Mouse (Mus musculus): ENCODE results near the gene Marc1. TPM values are rescaled to one million over a fixed set of nuclear protein-coding genes. Genes with fewer than 3 reads are reported as not detected.
A peak's percentile ranks its signal among the peaks of the same experiment; 100 is the strongest.

The Marc1 gene
- polyA plus RNA-seq, 1 experiment from 2014 or later, result 0.26 TPM

DNA sequence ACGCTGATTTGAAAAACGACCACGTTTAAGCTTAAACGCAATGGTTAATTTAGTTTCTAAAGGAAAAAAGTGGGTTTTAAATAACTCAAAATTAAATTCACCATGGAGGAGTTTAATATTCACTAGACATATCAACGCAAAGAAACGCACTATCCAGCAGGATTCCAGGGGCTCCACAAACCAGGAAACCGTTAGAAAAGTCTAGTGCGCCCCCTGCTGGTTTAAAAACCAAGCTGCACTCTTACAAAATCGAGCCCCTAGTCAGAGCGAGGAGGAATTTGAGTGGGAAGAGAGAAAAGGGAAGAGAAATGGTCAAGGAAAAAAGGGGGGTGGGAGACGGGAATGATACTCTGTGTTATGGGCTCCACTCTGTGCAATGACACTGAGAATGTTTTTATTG lies 14.0 kb upstream of the Marc1 start:
- Histone ChIP-seq H3K4me1 (ENCODE audit: insufficient read depth, low read length) (peaks cover 8% of the 10 kb centered on the region), H3K4me3 (ENCODE audit: low read length) (no peak overlapping the region), H3K9me3 (ENCODE audit: low read length) (no peaks in the 10 kb centered on the region), H3K9ac (replicated peaks; ENCODE audit: low read length) (no peak overlapping the region), H3K27me3 (ENCODE audit: insufficient read depth, low read length) (no peaks in the 10 kb centered on the region), H3K36me3 (ENCODE audit: insufficient read depth, low read length) (peaks cover 17% of the 10 kb centered on the region), H3K27ac (ENCODE audit: low read length) (no peak overlapping the region), H3K4me2 (replicated peaks; ENCODE audit: low read depth, low read length) (peak overlapping the region; percentile 20; the same call in 1 of the 2 replicates)
- 25% methylated on average over 11 of the region's 11 CpGs for WGBS
- 0 out of 2 replicates have a peak, but pooled peaks have one; percentile 39 for ATAC-seq (ENCODE audit: low FRiP score, low TSS enrichment)

- Histone ChIP-seq H3K9me3 (ENCODE audit: low read length) (no peaks in the 10 kb centered on the region), H3K36me3 (ENCODE audit: insufficient read depth, low read length) (peaks cover 18% of the 10 kb centered on the region), H3K4me1 (ENCODE audit: insufficient read depth, low read length) (peaks cover 8% of the 10 kb centered on the region), H3K4me2 (replicated peaks; ENCODE audit: low read depth, low read length) (peak overlapping the region; percentile 20; the same call in 1 of the 2 replicates), H3K4me3 (ENCODE audit: low read length) (no peak overlapping the region), H3K9ac (replicated peaks; ENCODE audit: low read length) (no peak overlapping the region; the same call in 1 of the 2 replicates), H3K27ac (ENCODE audit: low read length) (no peak overlapping the region), H3K27me3 (ENCODE audit: insufficient read depth, low read length) (no peaks in the 10 kb centered on the region)
- peak; percentile 95 for ATAC-seq (ENCODE audit: low FRiP score, low TSS enrichment)
- WGBS, result 2% methylated on average over 12 of the region's 12 CpGs
These were observed 13.3 kb upstream of the Marc1 start for GRCm38 (mm10) chr1:184824439-184824851.

- no peak for ATAC-seq (ENCODE audit: low FRiP score, low TSS enrichment)
- peaks cover 8% of the 10 kb centered on the region for H3K4me1 ChIP-seq (ENCODE audit: insufficient read depth, low read length)
- H3K4me2 ChIP-seq (replicated peaks; ENCODE audit: low read depth, low read length), result peak overlapping the region; percentile 28; the same call in 1 of the 2 replicates
- H3K9ac ChIP-seq (replicated peaks; ENCODE audit: low read length), result no peak overlapping the region
- peaks cover 30% of the 10 kb centered on the region for H3K36me3 ChIP-seq (ENCODE audit: insufficient read depth, low read length)
- 20% methylated on average over 11 of the region's 11 CpGs for WGBS
- no peak overlapping the region for H3K4me3 ChIP-seq (ENCODE audit: low read length)
- no peaks in the 10 kb centered on the region for H3K9me3 ChIP-seq (ENCODE audit: low read length)
- H3K27ac ChIP-seq (ENCODE audit: low read length), result no peak overlapping the region
- H3K27me3 ChIP-seq (ENCODE audit: insufficient read depth, low read length), result no peaks in the 10 kb centered on the region
These were observed 11.6 kb upstream of the Marc1 start for GRCm38 (mm10) chr1:184822678-184823077.

DNA sequence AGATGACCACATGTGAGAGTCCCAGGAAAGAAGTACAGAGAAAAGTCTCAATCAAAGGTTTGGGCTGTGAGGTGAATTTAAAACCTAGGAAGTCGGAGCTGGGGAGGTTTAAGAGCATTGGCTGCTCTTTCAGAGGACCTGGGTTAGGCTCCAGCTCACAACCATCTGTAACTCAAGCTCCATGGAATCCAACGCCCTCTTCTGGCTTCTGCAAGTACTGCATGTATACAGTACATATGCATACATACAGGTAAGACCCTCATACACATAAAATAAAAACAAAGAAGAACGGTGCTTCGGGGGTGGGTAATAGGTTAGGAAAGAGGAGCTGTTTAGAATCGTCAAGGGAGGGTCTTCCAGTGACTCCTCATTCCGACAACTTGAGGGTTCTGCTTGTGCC lies 6.7 kb upstream of the Marc1 start:
- H3K4me3 ChIP-seq (ENCODE audit: low read length), result no peak overlapping the region
- no peak overlapping the region for H3K4me2 ChIP-seq (replicated peaks; ENCODE audit: low read depth, low read length)
- no peaks in the 10 kb centered on the region for H3K4me1 ChIP-seq (ENCODE audit: insufficient read depth, low read length)
- peaks cover 48% of the 10 kb centered on the region for H3K36me3 ChIP-seq (ENCODE audit: insufficient read depth, low read length)
- H3K27ac ChIP-seq (ENCODE audit: low read length), result no peak overlapping the region
- H3K9me3 ChIP-seq (ENCODE audit: low read length), result no peaks in the 10 kb centered on the region
- no peak overlapping the region for H3K9ac ChIP-seq (replicated peaks; ENCODE audit: low read length)
- no peaks in the 10 kb centered on the region for H3K27me3 ChIP-seq (ENCODE audit: insufficient read depth, low read length)
- WGBS, result 81% methylated on average over 6 of the region's 6 CpGs
- no peak for ATAC-seq (ENCODE audit: low FRiP score, low TSS enrichment)

GRCm38 (mm10) chr1:184811716-184812250 lies 670 bp upstream of the Marc1 start:
- Histone ChIP-seq H3K36me3 (ENCODE audit: insufficient read depth, low read length) (peaks cover 16% of the 10 kb centered on the region), H3K9ac (replicated peaks; ENCODE audit: low read length) (no peak overlapping the region), H3K4me1 (ENCODE audit: insufficient read depth, low read length) (peaks cover 20% of the 10 kb centered on the region), H3K9me3 (ENCODE audit: low read length) (no peaks in the 10 kb centered on the region), H3K4me2 (replicated peaks; ENCODE audit: low read depth, low read length) (no peak overlapping the region), H3K27me3 (ENCODE audit: insufficient read depth, low read length) (peaks cover 9% of the 10 kb centered on the region), H3K4me3 (ENCODE audit: low read length) (no peak overlapping the region), H3K27ac (ENCODE audit: low read length) (no peak overlapping the region)
- no peak for ATAC-seq (ENCODE audit: low FRiP score, low TSS enrichment)
- 70% methylated on average over 8 of the region's 8 CpGs for WGBS

DNA sequence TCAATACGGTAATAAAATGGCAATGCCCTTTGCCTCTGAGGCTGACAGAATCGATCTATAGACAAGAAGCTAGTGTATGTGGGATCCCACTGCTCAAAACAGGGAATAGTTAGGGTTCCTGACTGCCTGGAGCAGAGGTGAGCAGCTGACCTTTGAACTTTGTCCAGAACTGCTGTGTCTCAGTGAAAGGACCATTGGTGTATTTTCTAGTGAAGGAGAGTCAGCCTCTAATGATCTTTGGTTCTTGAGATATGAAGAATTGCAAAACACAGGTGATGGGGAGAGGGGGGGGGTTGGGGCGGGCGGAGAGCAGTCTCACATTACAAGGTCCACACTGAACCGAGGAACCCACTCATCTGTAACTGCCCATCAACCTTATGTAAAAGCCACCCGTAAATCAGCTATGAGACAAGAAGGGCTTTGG lies 1.5 kb downstream of the Marc1 start:
- H3K4me1 ChIP-seq (ENCODE audit: insufficient read depth, low read length), result peaks cover 20% of the 10 kb centered on the region

DNA sequence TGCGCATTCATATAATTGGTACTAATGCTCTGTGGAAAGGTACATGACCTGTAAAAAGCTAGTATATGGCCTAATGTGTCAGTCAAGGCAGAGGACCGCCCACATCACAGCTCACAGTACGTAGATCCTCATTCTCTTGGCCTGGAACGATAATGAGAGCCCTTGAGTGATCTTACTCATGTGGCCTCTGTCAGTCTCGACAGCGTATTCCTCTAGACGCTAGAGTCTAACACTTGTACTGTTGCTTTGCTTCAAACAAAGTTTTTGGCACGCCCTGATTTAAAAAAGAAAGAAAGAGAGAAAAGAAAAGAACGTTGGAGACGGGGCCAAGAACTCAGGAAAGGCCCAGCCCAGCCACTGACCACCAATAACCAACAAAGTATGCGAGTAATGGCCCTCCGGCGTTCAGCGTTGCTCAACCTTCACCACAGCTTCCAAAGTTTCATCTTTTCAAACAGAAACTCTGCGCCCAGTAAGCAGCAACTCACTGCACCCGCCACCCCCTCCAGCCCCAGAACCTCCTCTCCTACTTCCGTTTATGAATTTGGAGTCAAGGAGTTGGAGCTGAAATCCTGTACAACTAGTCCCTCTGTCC lies 2.6 kb downstream of the Marc1 start:
- Histone ChIP-seq H3K27me3 (ENCODE audit: insufficient read depth, low read length) (peaks cover 9% of the 10 kb centered on the region), H3K36me3 (ENCODE audit: insufficient read depth, low read length) (peaks cover 7% of the 10 kb centered on the region), H3K9ac (replicated peaks; ENCODE audit: low read length) (no peak overlapping the region), H3K4me1 (ENCODE audit: insufficient read depth, low read length) (peaks cover 20% of the 10 kb centered on the region), H3K4me2 (replicated peaks; ENCODE audit: low read depth, low read length) (no peak overlapping the region), H3K9me3 (ENCODE audit: low read length) (no peaks in the 10 kb centered on the region), H3K4me3 (ENCODE audit: low read length) (no peak overlapping the region), H3K27ac (ENCODE audit: low read length) (no peak overlapping the region)
- WGBS, result 86% methylated on average over 17 of the region's 17 CpGs
- no peak for ATAC-seq (ENCODE audit: low FRiP score, low TSS enrichment)

More for the DNA sequence above, 1.5 kb downstream of the Marc1 start:
- no peak overlapping the region for H3K4me3 ChIP-seq (ENCODE audit: low read length)
- no peak overlapping the region for H3K27ac ChIP-seq (ENCODE audit: low read length)
- ATAC-seq (ENCODE audit: low FRiP score, low TSS enrichment), result peak; percentile 46; the same call in 1 of the 2 replicates
- WGBS, result 41% methylated on average over 6 of the region's 6 CpGs
- peaks cover 9% of the 10 kb centered on the region for H3K27me3 ChIP-seq (ENCODE audit: insufficient read depth, low read length)
- no peaks in the 10 kb centered on the region for H3K9me3 ChIP-seq (ENCODE audit: low read length)
- no peak overlapping the region for H3K4me2 ChIP-seq (replicated peaks; ENCODE audit: low read depth, low read length)
- H3K36me3 ChIP-seq (ENCODE audit: insufficient read depth, low read length), result peaks cover 9% of the 10 kb centered on the region
- H3K9ac ChIP-seq (replicated peaks; ENCODE audit: low read length), result no peak overlapping the region

- WGBS, result 64% methylated on average over 15 of the region's 15 CpGs
- peaks cover 9% of the 10 kb centered on the region for H3K27me3 ChIP-seq (ENCODE audit: insufficient read depth, low read length)
- ATAC-seq (ENCODE audit: low FRiP score, low TSS enrichment), result no peak
- no peaks in the 10 kb centered on the region for H3K9me3 ChIP-seq (ENCODE audit: low read length)
- H3K36me3 ChIP-seq (ENCODE audit: insufficient read depth, low read length), result peaks cover 1% of the 10 kb centered on the region; the same call in 1 of the 2 replicates
- no peak overlapping the region for H3K9ac ChIP-seq (replicated peaks; ENCODE audit: low read length)
- H3K27ac ChIP-seq (ENCODE audit: low read length), result no peak overlapping the region
- H3K4me2 ChIP-seq (replicated peaks; ENCODE audit: low read depth, low read length), result no peak overlapping the region
- peaks cover 20% of the 10 kb centered on the region for H3K4me1 ChIP-seq (ENCODE audit: insufficient read depth, low read length)
- no peak overlapping the region for H3K4me3 ChIP-seq (ENCODE audit: low read length)
These were observed 3.3 kb downstream of the Marc1 start for GRCm38 (mm10) chr1:184807627-184808417.

DNA sequence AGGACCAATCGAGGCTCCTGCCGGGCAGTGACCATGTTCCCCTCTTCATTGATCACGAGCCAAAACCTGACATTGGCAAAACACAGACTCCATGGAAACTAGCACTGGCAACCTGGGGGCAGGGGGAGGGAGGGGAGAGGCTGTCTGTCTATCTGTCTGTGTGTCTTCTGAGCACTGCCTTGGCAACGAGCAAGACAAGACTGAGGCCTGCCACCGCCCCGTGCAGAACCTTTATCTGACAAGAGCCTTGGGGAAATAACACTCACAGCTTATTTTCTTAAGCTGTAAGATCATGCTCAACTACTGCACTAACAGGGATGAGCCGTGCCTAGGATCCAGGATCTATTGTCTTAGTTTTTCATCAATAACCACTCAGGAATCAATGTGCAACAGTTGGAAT lies 4.0 kb downstream of the Marc1 start:
- 82% methylated on average over 7 of the region's 7 CpGs for WGBS
- ATAC-seq (ENCODE audit: low FRiP score, low TSS enrichment), result no peak

More for the DNA sequence above, 4.0 kb downstream of the Marc1 start:
- H3K4me2 ChIP-seq (replicated peaks; ENCODE audit: low read depth, low read length), result no peak overlapping the region
- no peaks in the 10 kb centered on the region for H3K36me3 ChIP-seq (ENCODE audit: insufficient read depth, low read length)
- H3K27me3 ChIP-seq (ENCODE audit: insufficient read depth, low read length), result peaks cover 9% of the 10 kb centered on the region
- no peak overlapping the region for H3K27ac ChIP-seq (ENCODE audit: low read length)
- no peaks in the 10 kb centered on the region for H3K9me3 ChIP-seq (ENCODE audit: low read length)
- no peak overlapping the region for H3K4me3 ChIP-seq (ENCODE audit: low read length)
- H3K4me1 ChIP-seq (ENCODE audit: insufficient read depth, low read length), result peaks cover 20% of the 10 kb centered on the region
- no peak overlapping the region for H3K9ac ChIP-seq (replicated peaks; ENCODE audit: low read length)

All from kidney, embryonic 16.5 days (tissue).